Mouse (Mus musculus) G1E (cell line): ENCODE measurements around the gene Rspo1. TPM values are rescaled to one million over a fixed set of nuclear protein-coding genes. Genes with fewer than 3 reads are reported as not detected.

Source experiments
- ATAC-seq: 2 replicates; pipeline ENCODE4 v1.8.0; 2016; ENCODE audit warnings: mild to moderate bottlenecking; ENCODE audit not compliant: insufficient number of reproducible peaks, poor library complexity, low FRiP score, severe bottlenecking; ENCODE audit errors: extremely low read depth
- DNase-seq: peaks from one replicate; pipeline ENCODE4 v3.0.0; 2012; ENCODE audit warnings: low spot score
- H3K27me3 ChIP-seq: 2 replicates; pipeline ENCODE4 v1.6.1; 2012; ENCODE audit warnings: mild to moderate bottlenecking, low read length, inconsistent platforms; ENCODE audit not compliant: insufficient read depth
- H3K36me3 ChIP-seq: replicated peaks from 2 replicates; pipeline ENCODE3; 2012; ENCODE audit warnings: mild to moderate bottlenecking, inconsistent platforms
- H3K4me1 ChIP-seq: 2 replicates; pipeline ENCODE4 v1.6.1; 2012; ENCODE audit warnings: low read depth, low read length, inconsistent platforms, mixed read lengths; ENCODE audit not compliant: insufficient read depth
- H3K4me3 ChIP-seq: 2 replicates; pipeline ENCODE4 v1.5.1; 2012; ENCODE audit warnings: low read depth, mild to moderate bottlenecking, inconsistent platforms, low read length, moderate library complexity, mixed read lengths
- H3K9me3 ChIP-seq: replicated peaks from 2 replicates; pipeline ENCODE4 v1.6.1; 2012; ENCODE audit warnings: inconsistent platforms
- CTCF ChIP-seq: IDR thresholded peaks from 2 replicates; pipeline ENCODE4 v1.5.1; 2012; ENCODE audit warnings: low read depth, low read length, inconsistent platforms, mixed read lengths
- GATA1 ChIP-seq: IDR thresholded peaks from 2 replicates; pipeline ENCODE4 v1.6.1; 2012; ENCODE audit warnings: borderline replicate concordance, low read length, inconsistent platforms, mixed read lengths
- GATA2 ChIP-seq: IDR thresholded peaks from 2 replicates; pipeline ENCODE4 v1.6.1; 2012; ENCODE audit warnings: low read depth, low read length, inconsistent platforms, borderline replicate concordance
- POLR2AphosphoS5 ChIP-seq: IDR thresholded peaks from 2 replicates; pipeline ENCODE4 v1.6.1; 2012; ENCODE audit warnings: low read depth, low read length, inconsistent platforms; ENCODE audit not compliant: insufficient replicate concordance
- TAL1 ChIP-seq: conservative IDR thresholded peaks from 2 replicates; pipeline ENCODE4 v1.6.1; 2012; ENCODE audit warnings: low read depth, low read length, inconsistent platforms, mixed read lengths
- polyA plus RNA-seq: library from polyadenylated mRNA; stranded (reverse); fragments of >175 nt; gene quantifications from 2 replicates; pipeline ENCODE4 v1.2.3, GENCODE M21; 2012
- total RNA-seq, 2 experiments: library from RNA; stranded (forward) in 1 of 2; stranded (reverse) in 1 of 2; fragments of 200-1000 nt in 1 of 2; fragments of >200 nt in 1 of 2; fragmentation: Nextera tagmentation in 1 of 2; gene quantifications; 2 replicates each; pipeline ENCODE4 v1.2.3; 2014 to 2017

Gene Rspo1
- total and polyA plus RNA-seq, 3 experiments, result not detected

DNA sequence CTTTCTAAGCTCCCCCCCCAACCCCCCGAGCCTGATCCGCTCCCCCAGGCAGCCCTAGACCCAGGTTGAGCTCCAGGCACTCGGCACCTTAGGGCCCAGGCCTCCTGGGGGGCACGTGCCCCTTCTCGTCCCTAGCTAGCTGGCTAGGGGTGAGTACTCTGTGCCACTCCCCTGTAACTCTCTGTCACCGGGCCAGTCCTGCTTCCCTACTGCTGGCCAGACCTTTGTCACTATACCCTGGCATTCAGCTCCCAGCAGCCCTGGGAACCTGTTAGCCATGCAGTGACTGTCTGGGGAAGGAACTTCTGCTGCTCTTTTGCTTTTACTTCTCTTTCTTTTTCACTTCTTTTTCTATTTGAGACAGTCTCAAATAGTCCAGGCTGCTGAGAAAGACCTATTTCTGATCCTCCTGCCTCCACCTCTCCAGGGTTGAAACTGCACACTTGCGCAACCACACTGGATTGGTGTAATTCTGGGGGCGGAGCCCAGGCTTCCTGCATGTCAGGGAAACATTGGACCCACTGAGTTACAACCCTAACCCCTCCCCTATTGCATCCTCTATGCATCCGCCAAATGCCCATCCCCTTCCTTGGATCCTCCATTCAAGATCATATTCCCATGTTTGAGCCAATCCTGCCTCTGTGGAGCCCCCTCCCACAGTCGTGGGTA is 11.4 kb downstream of the Rspo1 start:
- Histone ChIP-seq H3K9me3 (no peaks in the 10 kb centered on the region), H3K4me1 (0 out of 2 replicates have a peak, but pooled peaks cover 2% of the 10 kb centered on the region), H3K4me3 (no peak overlapping the region), H3K36me3 (no peaks in the 10 kb centered on the region), H3K27me3 (peaks cover 51% of the 10 kb centered on the region)
- no peak for DNase-seq
- no peak for TF ChIP-seq GATA2
- ATAC-seq, result no peak

- no peak for ATAC-seq
- no peak for DNase-seq
- H3K36me3 ChIP-seq, result no peaks in the 10 kb centered on the region
- 0 out of 2 replicates have a peak, but pooled peaks cover 2% of the 10 kb centered on the region for H3K4me1 ChIP-seq
- no peak for TF ChIP-seq CTCF
- no peak for TF ChIP-seq TAL1
- no peak for TF ChIP-seq POLR2AphosphoS5
- no peak for TF ChIP-seq GATA1
- TF ChIP-seq GATA2, result no peak
- H3K9me3 ChIP-seq, result no peaks in the 10 kb centered on the region
- H3K27me3 ChIP-seq, result peaks cover 48% of the 10 kb centered on the region
- no peak overlapping the region for H3K4me3 ChIP-seq
Observed at GRCm38 (mm10) chr4:124999548-124999947, 13.3 kb downstream of the Rspo1 start.

- Histone ChIP-seq H3K4me1 (no peaks in the 10 kb centered on the region), H3K36me3 (no peaks in the 10 kb centered on the region), H3K4me3 (no peak overlapping the region), H3K27me3 (peaks cover 61% of the 10 kb centered on the region), H3K9me3 (no peaks in the 10 kb centered on the region)
- TF ChIP-seq POLR2AphosphoS5 (no peak), GATA1 (no peak), TAL1 (no peak), CTCF (no peak), GATA2 (no peak)
- ATAC-seq, result no peak
- no peak for DNase-seq
Observed at GRCm38 (mm10) chr4:125002978-125003377, 16.7 kb downstream of the Rspo1 start.

GRCm38 (mm10) chr4:125004886-125005285 is 18.7 kb downstream of the Rspo1 start:
- Histone ChIP-seq H3K36me3 (no peaks in the 10 kb centered on the region), H3K4me3 (no peak overlapping the region), H3K4me1 (no peaks in the 10 kb centered on the region), H3K9me3 (no peaks in the 10 kb centered on the region), H3K27me3 (peaks cover 68% of the 10 kb centered on the region)
- DNase-seq, result no peak
- no peak for ATAC-seq
- TF ChIP-seq CTCF (no peak), GATA2 (no peak), GATA1 (no peak), POLR2AphosphoS5 (no peak), TAL1 (no peak)

DNA sequence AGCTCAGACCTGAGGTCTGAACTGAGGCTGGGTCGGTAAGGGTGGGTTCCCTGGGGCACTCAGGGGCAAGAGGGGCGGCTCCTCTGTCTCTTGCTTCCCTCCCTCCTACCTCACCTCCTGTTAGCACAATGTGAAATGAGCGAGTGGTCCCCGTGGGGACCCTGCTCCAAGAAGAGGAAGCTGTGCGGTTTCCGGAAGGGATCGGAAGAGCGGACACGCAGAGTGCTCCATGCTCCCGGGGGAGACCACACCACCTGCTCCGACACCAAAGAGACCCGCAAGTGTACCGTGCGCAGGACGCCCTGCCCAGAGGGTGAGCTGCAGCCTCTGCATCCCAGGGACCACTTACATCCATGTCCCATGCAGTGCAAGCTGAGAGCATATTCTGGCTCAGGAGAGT is 21.2 kb downstream of the Rspo1 start:
- no peaks in the 10 kb centered on the region for H3K9me3 ChIP-seq
- DNase-seq, result no peak
- H3K36me3 ChIP-seq, result no peaks in the 10 kb centered on the region
- H3K27me3 ChIP-seq, result peaks cover 61% of the 10 kb centered on the region
- TF ChIP-seq GATA2, result no peak
- no peak for TF ChIP-seq TAL1
- no peak for TF ChIP-seq CTCF
- TF ChIP-seq POLR2AphosphoS5, result no peak
- TF ChIP-seq GATA1, result no peak
- no peak overlapping the region for H3K4me3 ChIP-seq
- no peak for ATAC-seq
- H3K4me1 ChIP-seq, result peaks cover 4% of the 10 kb centered on the region

DNA sequence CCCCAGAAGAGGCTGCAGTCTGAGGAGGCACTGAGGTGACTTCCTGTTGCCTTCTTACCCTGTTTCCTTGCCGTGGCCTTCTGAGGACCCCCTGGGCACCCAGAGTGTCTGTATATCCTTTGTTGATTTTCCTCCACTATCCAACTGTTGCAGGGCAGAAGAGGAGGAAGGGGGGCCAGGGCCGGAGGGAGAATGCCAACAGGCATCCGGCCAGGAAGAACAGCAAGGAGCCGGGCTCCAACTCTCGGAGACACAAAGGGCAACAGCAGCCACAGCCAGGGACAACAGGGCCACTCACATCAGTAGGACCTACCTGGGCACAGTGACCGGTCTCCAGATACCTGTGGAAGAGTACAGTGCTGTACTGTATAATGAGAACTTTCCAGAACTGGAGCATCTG is 22.0 kb downstream of the Rspo1 start:
- no peak overlapping the region for H3K4me3 ChIP-seq
- no peaks in the 10 kb centered on the region for H3K9me3 ChIP-seq
- peaks cover 4% of the 10 kb centered on the region for H3K4me1 ChIP-seq
- DNase-seq (no peak), ATAC-seq (no peak)
- TF ChIP-seq GATA1, result no peak
- no peak for TF ChIP-seq GATA2
- TF ChIP-seq CTCF, result no peak
- no peak for TF ChIP-seq TAL1
- no peak for TF ChIP-seq POLR2AphosphoS5
- H3K36me3 ChIP-seq, result no peaks in the 10 kb centered on the region
- peaks cover 66% of the 10 kb centered on the region for H3K27me3 ChIP-seq
